Mouse (Mus musculus) hindbrain, postnatal 0 days (tissue): ENCODE data around the gene 0610009B22Rik. TPM values are rescaled to one million over a fixed set of nuclear protein-coding genes. Genes with fewer than 3 reads are reported as not detected.
A peak's percentile ranks its signal among the peaks of the same experiment; 100 is the strongest.

ENCODE experiments used
- ATAC-seq: fragments of 200-750 bp; cut with Nextera tagmentation; 2 replicates; pipeline ENCODE4 v1.8.0; 2017; ENCODE audit warnings: mild to moderate bottlenecking, moderate TSS enrichment, moderate library complexity
- DNase-seq: peaks from one replicate; pipeline ENCODE4 v3.0.0-alpha.2; 2015; ENCODE audit warnings: low spot score
- H3K27ac ChIP-seq: fragments of 300-500 bp; sonication (generic); 2 replicates; pipeline ENCODE4 v1.5.1; 2014; ENCODE audit warnings: mild to moderate bottlenecking
- H3K27me3 ChIP-seq: fragments of 300-500 bp; sonication (generic); 2 replicates; pipeline ENCODE4 v1.6.1; 2014; ENCODE audit warnings: low read length, mixed read lengths; ENCODE audit not compliant: insufficient read depth
- H3K36me3 ChIP-seq: fragments of 300-500 bp; sonication (generic); 2 replicates; pipeline ENCODE4 v1.6.1; 2014; ENCODE audit warnings: low read length, mixed read lengths; ENCODE audit not compliant: insufficient read depth
- H3K4me1 ChIP-seq: fragments of 300-500 bp; sonication (generic); 2 replicates; pipeline ENCODE4 v1.6.1; 2014; ENCODE audit warnings: antibody characterized with exemption, low read length, mixed read lengths; ENCODE audit not compliant: insufficient read depth
- H3K4me2 ChIP-seq: fragments of 300-500 bp; sonication (generic); 2 replicates; pipeline ENCODE4 v1.6.1; 2014; ENCODE audit warnings: low read depth, mild to moderate bottlenecking, low read length, moderate library complexity, mixed read lengths
- H3K4me3 ChIP-seq: fragments of 300-500 bp; sonication (generic); 2 replicates; pipeline ENCODE4 v1.5.1; 2014; ENCODE audit warnings: low read length
- H3K9ac ChIP-seq: fragments of 300-500 bp; sonication (generic); replicated peaks from 2 replicates; pipeline ENCODE4 v1.6.1; 2014; ENCODE audit warnings: mild to moderate bottlenecking, low read length, moderate library complexity, mixed read lengths
- H3K9me3 ChIP-seq: fragments of 300-500 bp; sonication (generic); 2 replicates; pipeline ENCODE4 v1.6.1; 2016; ENCODE audit warnings: low read length, mixed read lengths
- CTCF ChIP-seq: IDR thresholded peaks from 2 replicates; pipeline ENCODE4 v1.5.1; 2016; ENCODE audit warnings: antibody characterized with exemption, control low read depth, low read depth
- WGBS: fragments of 180-500 bp; shearing (Covaris S2); extraction: QIAGEN DNeasy Blood & Tissue Kit; methylation state at CpG from one replicate; pipeline ENCODE4 v1.1.7; 2014; 5-methylcytosine and 5-hydroxymethylcytosine counted together
- polyA plus RNA-seq: library from polyadenylated mRNA; unstranded; fragments of >200 nt; fragmentation: Nextera tagmentation; extraction: Ambion mirVana; gene quantifications from 2 replicates; pipeline ENCODE4 v1.2.1, GENCODE M21; 2015
- total RNA-seq: library from RNA; depleted of rRNA; stranded (reverse); fragments of >200 nt; gene quantifications from 2 replicates; pipeline ENCODE4 v1.2.3, GENCODE M21; 2014

The 0610009B22Rik gene
- total and polyA plus RNA-seq, 2 experiments from 2014 or later = 23.8 to 92.3 TPM

DNA sequence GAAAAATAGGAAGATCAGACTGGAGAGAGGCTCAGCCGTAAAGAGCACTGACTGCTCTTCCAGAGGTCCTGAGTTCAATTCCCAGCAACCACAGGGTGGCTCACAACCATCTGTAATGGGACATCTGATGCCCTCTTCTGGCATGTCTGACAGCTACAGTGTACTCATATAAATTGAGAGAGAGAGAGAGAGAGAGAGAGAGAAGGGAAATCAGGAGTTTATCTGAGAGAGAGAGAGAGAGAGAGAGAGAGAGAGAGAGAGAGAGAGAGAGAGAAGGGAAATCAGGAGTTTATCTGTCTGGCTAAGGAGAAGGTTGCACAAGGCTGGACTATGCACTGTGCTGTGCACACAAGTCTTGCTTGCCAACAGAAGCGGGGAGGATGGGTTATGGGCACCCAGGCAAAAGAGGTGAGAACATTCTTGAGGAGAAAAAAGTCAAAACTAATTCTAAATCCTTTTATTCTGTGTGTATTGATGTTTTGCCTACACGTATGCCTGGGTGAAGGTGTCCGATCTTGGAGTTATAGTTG lies 35.7 kb downstream of the 0610009B22Rik start:
- DNase-seq (no peak), ATAC-seq (no peak)
- no peak overlapping the region for H3K4me3 ChIP-seq
- H3K27me3 ChIP-seq = no peaks in the 10 kb centered on the region
- H3K9ac ChIP-seq = no peak overlapping the region
- peaks cover 4% of the 10 kb centered on the region; the same call in 1 of the 2 replicates for H3K4me1 ChIP-seq
- no peaks in the 10 kb centered on the region for H3K36me3 ChIP-seq
- WGBS = 92% methylated on average over 4 of the region's 4 CpGs
- H3K4me2 ChIP-seq = no peak overlapping the region
- no peak overlapping the region for H3K27ac ChIP-seq
- 0 out of 2 replicates have a peak, but pooled peaks have one; percentile 2 for TF ChIP-seq CTCF
- no peaks in the 10 kb centered on the region for H3K9me3 ChIP-seq

DNA sequence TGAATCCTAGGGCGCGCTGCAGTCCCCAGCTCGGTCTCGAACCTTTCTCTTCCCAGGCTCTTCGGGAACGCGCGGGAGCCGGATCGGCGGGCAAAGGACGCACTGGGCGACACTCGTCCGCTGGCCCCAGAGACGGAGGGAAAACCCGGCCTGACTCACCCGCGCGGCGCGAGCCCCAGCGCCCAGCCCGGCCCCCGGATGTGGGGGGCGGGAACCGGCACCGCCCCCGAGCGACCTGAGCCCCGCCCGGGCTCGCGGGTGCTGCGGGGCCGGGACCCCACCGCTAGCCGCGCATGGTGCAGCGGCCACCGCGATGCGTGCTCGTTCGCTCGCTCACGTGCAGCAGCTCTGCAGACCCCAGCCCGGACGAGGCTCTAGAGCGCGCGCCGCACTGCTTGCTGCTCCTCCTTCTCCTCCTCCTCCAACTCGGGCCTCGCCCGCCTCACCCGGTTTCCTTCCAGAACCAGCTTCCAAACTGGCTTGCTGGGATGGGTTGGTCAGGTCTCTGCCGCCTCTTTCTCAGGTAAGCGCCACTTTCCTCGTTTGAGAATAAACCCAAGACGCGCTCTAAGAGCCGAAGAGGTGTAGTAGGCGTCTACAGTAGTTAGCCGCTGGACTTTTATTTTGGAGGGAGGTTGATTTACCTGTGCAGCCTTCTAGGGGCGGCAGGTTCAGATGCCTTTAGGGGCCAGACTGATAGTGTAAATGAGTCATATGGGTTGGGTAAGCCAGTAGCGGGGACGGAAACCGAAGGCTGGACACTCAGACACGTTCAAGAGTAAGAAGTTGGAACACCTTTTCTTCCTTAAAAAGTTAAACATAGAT lies 37.8 kb downstream of the 0610009B22Rik start, which contains the start of the genes N4bp3 and D930048N14Rik:
N4bp3 (minus strand) TSS at position 152 of the 825 bp plus-strand sequence.
D930048N14Rik (plus strand) TSS at position 264 of the 825 bp plus-strand sequence.
- peaks cover 4% of the 10 kb centered on the region; the same call in 1 of the 2 replicates for H3K4me1 ChIP-seq
- ATAC-seq = peak; percentile 69
- H3K27ac ChIP-seq = peak within 1 kb of the TSS; percentile 56; the same call in 1 of the 2 replicates
- H3K9ac ChIP-seq = peak within 1 kb of the TSS; percentile 81
- H3K27me3 ChIP-seq = no peaks in the 10 kb centered on the region
- WGBS = 2% methylated on average over 56 of the region's 70 CpGs
- H3K9me3 ChIP-seq = no peaks in the 10 kb centered on the region
- H3K4me3 ChIP-seq = peak within 1 kb of the TSS; percentile 72
- peak within 1 kb of the TSS; percentile 85 for H3K4me2 ChIP-seq
- no peaks in the 10 kb centered on the region for H3K36me3 ChIP-seq
- peak; percentile 73 for DNase-seq
- TF ChIP-seq CTCF = no peak

DNA sequence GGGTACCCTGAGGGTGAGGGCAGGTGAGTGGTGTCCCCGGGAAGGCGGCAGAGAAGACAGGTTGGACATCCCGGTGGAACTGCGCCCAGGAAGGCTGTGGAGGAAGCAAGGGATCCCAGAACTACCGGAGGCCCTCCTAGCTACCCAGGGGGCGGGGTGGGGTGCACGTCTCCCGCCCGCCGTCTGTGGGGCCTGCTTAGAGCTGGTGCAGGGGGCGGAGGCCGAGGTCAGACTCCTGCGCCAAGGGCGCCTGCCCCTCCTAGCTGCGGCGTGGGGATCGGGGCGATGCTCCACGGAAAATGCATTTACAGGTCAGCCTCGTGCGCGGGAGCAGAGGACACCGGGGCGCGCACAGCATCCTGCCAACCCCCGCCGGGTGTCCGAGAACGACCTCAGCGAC lies 38.4 kb downstream of the 0610009B22Rik start:
- no peak for TF ChIP-seq CTCF
- Histone ChIP-seq H3K27me3 (no peaks in the 10 kb centered on the region), H3K4me1 (peaks cover 4% of the 10 kb centered on the region; the same call in 1 of the 2 replicates), H3K27ac (peak overlapping the region; percentile 56; the same call in 1 of the 2 replicates), H3K36me3 (no peaks in the 10 kb centered on the region), H3K9me3 (no peaks in the 10 kb centered on the region), H3K4me3 (peak overlapping the region; percentile 72), H3K9ac (peak overlapping the region; percentile 81), H3K4me2 (peak overlapping the region; percentile 85)
- DNase-seq (no peak), ATAC-seq (peak; percentile 24; the same call in 1 of the 2 replicates)
- under 1% methylated on average over 28 of the region's 30 CpGs for WGBS

DNA sequence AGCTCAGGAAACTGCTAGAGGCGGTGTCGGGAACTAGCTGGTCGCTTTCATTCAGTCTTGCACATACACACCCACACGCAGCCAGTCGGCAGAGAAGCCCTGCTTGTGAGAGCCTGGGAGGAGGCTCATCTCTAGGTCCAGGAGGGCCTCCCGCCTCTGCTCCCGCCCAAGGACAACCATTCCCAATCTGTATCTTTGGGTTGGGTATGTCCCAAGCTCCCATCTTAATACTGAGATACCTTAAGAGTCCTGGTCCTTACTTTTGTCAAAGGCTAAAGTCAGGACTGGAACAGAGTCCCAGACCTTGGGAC lies 38.8 kb downstream of the 0610009B22Rik start:
- Histone ChIP-seq H3K4me2 (peak overlapping the region; percentile 85), H3K27me3 (no peaks in the 10 kb centered on the region), H3K9me3 (no peaks in the 10 kb centered on the region), H3K36me3 (no peaks in the 10 kb centered on the region), H3K9ac (peak overlapping the region; percentile 81), H3K4me1 (peaks cover 4% of the 10 kb centered on the region; the same call in 1 of the 2 replicates), H3K4me3 (peak overlapping the region; percentile 72), H3K27ac (peak overlapping the region; percentile 56; the same call in 1 of the 2 replicates)
- DNase-seq (peak; percentile 55), ATAC-seq (no peak)
- WGBS = 1% methylated on average over 7 of the region's 7 CpGs
- no peak for TF ChIP-seq CTCF

DNA sequence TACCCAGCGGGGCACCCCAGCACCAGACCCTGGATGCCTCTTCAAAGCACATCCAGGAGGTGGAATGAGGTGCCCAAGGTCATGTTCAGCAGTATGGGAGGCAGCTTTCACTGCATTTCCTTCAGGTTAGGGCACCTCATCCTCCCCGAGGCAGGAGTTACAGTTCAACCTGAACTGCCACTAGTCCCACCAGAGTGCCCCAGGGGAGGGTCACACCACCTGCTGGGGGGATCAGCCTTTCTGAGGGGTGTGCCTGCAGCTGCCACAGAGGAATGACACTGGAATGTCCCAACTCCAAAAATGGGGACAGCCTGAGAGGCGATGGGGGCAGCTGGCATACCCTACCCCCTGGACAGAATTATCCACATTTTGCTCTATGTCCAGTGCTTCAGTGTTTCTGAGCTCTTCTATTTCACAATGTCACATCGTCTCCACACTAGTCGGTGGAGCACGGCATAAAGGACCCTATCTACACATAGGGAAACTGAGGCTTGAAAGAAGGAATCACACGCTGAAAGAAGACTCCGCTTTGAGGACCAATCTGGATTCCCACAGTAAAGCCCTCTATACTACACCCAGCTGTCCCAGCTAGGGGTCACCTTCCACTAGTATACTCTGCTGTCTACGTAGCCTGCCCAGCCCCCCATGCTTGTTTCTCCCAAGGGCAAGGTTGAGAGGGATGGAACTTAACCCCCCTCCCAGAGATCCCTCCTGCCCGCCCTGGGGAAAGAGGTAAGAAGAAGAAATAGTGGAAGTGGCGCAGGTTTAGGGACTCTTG lies 39.4 kb downstream of the 0610009B22Rik start:
- Histone ChIP-seq H3K4me1 (peaks cover 4% of the 10 kb centered on the region; the same call in 1 of the 2 replicates), H3K27me3 (no peaks in the 10 kb centered on the region), H3K4me2 (peak overlapping the region; percentile 85), H3K36me3 (no peaks in the 10 kb centered on the region), H3K27ac (peak overlapping the region; percentile 56; the same call in 1 of the 2 replicates), H3K9me3 (no peaks in the 10 kb centered on the region), H3K9ac (peak overlapping the region; percentile 81; the same call in 1 of the 2 replicates), H3K4me3 (peak overlapping the region; percentile 72)
- WGBS = 28% methylated on average over 11 of the region's 11 CpGs
- no peak for DNase-seq
- TF ChIP-seq CTCF = no peak
- no peak for ATAC-seq

DNA sequence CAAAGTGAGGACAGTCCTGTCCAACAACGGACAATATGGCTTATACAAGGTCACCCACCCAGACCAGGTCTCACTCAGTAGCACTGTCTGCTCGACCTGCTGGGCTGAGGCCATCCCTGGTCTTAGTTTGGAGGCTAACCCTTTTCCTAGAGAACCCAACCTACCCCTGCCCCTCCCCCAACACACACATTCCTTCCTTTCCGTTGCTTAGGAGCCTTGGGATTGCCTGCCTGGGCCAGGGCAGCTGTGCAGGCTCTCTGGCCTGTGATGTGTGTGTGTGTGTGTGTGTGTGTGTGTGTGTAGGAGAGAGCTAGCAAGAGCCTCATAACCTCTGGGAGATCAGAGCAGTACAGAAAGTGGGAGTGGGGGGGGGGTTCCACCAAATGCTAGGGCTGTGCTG lies 40.1 kb downstream of the 0610009B22Rik start:
- Histone ChIP-seq H3K4me2 (peak overlapping the region; percentile 85), H3K4me1 (peaks cover 4% of the 10 kb centered on the region; the same call in 1 of the 2 replicates), H3K27ac (no peak overlapping the region), H3K36me3 (peaks cover 2% of the 10 kb centered on the region; the same call in 1 of the 2 replicates), H3K9ac (0 out of 2 replicates have a peak overlapping the region, but pooled peaks have one; percentile 81), H3K4me3 (no peak overlapping the region), H3K27me3 (no peaks in the 10 kb centered on the region), H3K9me3 (no peaks in the 10 kb centered on the region)
- TF ChIP-seq CTCF = no peak
- peak; percentile 31 for DNase-seq
- no peak for ATAC-seq
- 13% methylated on average over 3 of the region's 3 CpGs for WGBS
